Mouse (Mus musculus) heart, adult 8-10 months (tissue): Measurements from ENCODE around the gene Ybey. TPM values are rescaled to one million over a fixed set of nuclear protein-coding genes. Genes with fewer than 3 reads are reported as not detected.
A peak's percentile ranks its signal among the peaks of the same experiment; 100 is the strongest.

Experiments used
- DNase-seq: peaks from one replicate; pipeline ENCODE4 v3.0.0; 2022; ENCODE audit warnings: low spot score
- total RNA-seq, 4 experiments: library from RNA; stranded (reverse); gene quantifications; 2 replicates each; pipeline ENCODE4 v1.2.4; 2022

Gene Ybey
- 1 to 10 TPM; 2.9 to 4.0 (median 3.7) TPM for total RNA-seq

DNA sequence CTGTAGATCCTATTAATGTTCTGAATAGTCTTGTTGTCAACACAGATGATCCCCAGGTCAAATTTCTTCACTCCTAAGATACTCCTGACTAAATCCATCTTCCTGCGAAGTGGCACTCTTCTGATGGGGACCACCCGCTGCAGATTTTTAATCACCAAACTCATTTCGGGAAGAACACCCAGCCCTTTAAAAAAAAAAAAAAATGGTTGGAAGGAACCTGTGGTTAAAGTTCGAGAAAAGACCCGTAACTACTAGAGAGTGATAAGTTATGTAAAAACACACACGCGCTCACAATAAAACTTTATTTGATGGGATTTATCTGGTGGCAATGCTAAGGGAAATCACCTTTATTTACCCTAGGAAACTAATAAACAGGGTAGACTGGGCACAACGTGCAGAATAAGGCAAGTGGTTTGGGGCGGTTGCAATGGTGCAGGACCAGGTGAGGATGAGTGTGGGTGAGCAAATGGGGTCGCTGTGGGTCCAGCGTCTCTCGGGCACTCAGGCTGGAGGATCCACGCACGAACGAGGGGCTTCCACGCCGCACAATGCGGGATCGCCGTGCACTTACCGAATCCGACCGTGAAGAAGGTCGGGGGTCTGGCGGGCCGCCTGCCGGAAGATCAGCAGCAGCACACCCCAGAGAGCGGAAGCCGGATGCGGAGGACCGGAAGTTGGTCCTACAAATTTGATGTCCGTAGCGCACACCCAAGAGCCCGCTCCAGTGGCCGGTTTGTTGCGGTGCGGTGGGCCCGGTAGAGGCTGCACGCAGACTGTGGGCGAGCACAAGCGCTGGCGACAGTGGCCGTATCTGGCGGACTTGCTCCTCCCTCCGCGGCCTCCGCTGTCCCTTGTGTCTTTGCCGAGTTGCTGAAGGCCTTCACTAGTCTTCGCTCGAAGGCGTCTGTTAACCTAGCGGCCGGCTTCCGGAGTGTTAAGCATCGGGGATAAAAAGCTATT, at the start of gene Ybey, which contains the start of gene Mcm3ap:
Gene Ybey, minus strand, starts transcription at position 912 of the 960 bp plus-strand sequence.
Gene Mcm3ap, plus strand, starts transcription at position 725 of the 960 bp plus-strand sequence.
- peak; percentile 87 for DNase-seq

DNA sequence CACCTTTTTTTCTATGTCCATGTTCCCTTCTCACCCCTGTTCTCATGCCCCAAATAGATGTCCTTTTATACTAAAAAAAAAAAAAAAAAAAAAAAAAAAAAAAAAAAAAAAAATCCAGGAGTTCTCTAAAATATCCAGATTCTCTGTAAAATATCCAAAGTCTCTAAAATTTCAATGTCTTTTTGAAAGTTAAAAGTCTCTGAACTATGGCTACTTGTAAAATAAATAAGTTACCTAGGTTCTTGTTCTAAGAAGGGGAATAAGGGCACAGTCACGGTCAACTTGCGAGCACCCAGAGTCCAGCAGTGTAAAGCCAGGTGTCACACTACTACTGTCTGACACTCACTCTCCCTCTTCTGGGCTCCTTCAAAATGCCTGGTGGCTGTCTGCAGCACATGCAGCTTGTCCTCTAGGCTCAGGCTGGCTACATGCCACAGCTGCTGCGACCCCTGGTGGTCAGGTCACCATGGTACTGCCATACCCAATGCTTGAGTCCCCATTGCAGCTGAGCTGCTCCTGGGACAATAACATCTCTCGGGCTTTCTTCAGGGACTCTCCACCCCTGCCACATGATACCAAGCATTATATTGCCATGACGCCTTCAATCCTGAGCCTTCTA, 44.2 kb upstream of the Ybey start:
- peak; percentile 52 for DNase-seq

DNA sequence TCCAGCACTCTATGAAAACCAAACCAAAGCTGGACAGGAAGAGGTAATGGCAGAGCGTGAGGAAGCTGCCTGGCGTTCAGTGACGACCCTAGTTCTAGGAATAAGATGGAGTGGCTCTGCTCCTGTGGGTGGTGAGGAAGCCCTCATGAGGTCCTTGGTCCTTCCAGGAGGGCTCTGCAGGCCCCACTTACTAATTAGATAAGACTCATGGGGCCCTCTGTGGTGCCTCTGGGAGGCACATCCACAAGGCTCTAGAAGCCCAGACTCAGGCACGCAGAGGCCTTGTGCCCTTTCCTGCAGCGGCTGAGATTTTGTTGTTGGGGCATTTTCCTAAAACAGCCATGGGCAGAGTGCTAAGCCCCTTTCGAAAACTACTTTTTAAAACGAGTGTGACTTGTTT, 37.0 kb upstream of the Ybey start:
- DNase-seq: no peak

DNA sequence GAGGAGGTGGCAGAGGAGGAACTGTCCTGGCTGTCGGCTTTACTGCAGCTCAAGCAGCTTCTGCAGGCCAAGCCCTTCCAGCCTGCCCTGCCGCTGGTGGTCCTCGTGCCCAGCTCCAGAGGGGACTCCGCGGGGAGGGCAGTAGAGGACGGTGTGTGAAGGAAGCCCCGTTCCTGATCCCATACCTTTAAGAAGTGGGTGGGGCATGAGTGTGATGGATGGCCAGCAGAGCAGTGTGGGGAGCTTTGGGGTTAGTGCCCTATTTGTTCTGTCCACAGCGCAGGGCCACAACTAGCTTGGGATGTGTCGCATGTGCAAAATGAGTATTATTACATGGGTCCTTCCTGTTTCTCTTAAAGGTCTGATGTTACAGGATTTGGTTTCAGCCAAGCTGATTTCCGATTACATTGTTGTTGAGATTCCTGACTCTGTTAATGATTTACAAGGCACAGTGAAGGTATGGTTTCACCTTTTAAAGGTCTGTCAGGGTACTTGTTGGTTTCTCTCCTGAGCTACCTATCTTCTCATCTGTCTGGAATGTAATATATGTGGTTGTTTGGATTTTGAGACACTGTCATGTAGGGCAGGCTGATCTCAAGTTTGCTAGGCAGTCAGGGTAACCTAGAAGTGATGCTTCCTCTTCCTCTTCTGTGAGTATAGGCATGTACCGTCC, 35.5 kb upstream of the Ybey start:
- DNase-seq: no peak

DNA sequence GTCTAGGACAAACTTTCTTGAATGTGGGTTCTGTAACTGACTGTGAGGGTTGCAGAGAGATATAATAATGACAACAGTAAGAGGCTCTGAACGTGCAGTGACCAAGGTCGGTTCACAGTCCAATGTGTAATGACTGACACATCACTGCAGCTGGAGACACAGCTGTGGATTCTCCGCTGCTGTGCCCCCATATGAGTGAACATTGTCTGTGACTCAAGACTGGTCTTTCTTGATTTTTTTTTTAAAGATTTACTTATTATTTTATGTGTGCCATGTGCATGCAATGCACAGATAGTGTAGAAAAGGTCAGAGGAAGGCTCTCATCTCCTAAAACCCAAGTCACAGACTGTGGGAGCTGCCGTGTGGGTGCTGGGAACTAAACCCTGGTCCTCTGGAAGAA, 28.6 kb upstream of the Ybey start:
- no peak for DNase-seq

DNA sequence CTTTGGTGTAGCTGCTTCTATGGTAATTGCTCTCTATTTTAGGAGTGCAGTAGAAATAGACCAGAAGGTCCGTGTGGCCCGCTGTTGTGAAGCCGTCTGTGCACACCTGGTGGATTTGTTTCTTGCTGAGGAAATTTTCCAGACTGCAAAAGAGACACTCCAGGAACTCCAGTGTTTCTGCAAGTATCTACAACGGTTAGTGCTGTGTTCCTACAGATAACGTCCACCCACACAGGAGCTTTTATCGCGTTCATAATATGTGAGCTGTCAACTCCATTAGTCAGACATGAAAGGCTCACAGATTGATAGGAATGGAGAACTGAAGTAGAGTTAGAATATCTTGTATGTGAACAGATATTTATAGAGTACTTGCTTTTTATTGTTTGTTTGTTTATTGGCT, 27.5 kb upstream of the Ybey start:
- no peak for DNase-seq

DNA sequence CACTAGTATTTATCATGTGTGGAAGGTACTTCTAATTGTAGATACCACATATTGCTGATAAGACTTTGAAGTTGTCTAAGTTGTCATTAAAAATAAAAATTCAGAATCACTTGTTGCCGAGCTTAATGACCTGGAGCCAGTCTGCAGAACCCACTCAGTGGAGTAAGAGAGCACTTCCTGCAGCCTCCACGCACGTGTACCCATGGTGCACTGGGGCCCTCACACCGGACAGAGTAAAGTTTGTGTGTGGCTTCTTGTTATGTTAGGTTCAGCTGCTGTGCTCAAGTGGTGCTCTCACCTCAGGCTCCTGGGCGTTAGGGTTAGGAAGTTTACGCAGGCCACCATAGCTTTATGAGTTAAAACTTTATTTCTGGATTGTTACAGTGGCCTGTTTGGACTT, 26.6 kb upstream of the Ybey start:
- no peak for DNase-seq

DNA sequence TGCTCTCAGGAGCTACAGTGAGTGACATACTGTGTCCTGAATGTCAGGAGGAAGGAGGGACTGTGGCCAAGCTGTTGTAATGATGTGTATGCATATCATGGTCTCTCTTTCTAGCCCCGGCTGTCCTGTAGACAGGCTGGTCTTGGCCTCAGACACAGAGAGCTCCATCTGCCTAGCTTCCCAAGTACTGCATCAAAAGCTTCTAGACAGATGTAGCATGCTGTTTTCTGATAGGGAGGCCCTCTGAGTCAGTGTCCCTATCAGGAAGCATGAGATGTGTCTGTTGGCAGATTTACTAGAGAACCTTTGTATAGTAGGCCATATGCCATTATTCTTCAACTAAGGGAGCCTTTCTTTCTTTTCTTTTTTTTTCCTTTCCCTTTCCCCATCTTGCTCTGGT, 24.6 kb upstream of the Ybey start:
- DNase-seq: no peak

DNA sequence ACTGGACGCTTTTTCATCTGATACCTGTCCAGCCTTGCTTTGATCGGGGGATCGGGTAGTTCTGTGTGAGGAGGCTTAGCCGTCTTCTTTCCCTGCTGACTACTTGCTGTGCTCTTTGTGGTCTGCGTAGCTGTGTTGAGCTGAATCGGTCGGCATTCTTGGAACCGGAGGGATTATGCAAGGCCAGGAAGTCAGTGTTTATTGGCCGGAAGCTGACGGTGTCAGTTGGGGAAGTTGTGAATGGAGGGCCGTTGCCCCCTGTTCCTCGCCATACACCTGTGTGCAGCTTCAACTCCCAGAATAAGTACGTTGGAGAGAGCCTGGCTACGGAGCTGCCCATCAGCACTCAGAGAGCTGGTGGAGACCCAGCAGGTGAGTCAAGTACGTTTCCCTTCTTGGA, 20.3 kb upstream of the Ybey start:
- DNase-seq: no peak

DNA sequence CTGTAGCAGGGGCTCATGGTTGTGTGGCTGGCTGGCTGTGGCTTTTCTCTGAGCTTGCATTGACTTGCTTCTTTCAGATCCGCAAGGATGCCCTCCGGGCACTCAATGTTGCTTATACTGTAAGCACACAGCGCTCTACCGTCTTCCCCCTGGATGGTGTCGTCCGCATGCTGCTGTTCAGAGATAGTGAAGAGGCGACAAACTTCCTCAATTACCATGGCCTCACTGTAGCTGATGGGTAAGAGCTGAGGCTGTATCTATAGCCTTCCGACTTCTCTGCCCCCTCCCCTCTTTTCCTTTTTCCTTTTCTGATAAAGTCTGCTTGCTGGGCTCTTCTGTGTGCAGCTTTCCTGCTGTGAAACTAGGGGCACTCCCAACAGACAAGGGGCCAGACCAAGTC, 19.4 kb upstream of the Ybey start:
- no peak for DNase-seq

DNA sequence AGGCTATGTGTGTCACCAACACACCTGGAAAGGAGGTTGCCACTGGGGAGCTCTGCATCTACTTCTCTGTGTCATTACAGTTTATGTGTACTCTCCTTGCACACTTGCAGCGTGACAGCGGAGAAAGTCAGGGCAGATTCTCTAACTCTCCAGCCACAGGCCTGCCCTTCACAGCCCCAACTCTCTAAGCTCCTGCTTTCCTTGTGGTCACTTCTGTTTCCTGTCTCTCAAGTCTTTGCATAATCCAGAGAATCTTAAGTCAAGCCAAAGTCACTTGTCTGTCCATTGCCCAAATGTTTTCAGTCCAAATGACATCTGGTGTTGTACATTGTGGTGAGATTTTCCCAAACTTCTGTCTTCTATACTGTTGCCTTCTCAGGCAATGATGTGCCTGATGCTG, 17.4 kb upstream of the Ybey start:
- DNase-seq: no peak

DNA sequence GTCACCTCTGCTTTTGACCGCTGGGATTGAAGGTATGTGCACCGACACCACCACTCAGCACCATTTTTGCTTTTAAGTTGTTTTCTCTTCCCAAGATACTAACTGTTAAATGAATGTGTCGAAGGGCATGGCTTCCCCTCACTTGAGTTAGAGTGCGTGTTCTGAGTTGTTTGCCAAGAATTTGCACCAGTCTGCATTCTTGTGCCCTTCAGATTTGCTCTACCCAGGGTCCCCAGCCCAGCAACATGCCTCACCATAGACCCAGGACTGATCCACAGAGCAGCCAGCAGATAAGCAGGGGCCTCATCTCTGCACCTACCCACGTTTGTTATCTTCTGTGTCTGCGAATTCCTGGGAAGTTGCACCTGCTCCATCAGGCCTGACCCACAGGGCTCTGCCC, 12.6 kb upstream of the Ybey start:
- DNase-seq: no peak

DNA sequence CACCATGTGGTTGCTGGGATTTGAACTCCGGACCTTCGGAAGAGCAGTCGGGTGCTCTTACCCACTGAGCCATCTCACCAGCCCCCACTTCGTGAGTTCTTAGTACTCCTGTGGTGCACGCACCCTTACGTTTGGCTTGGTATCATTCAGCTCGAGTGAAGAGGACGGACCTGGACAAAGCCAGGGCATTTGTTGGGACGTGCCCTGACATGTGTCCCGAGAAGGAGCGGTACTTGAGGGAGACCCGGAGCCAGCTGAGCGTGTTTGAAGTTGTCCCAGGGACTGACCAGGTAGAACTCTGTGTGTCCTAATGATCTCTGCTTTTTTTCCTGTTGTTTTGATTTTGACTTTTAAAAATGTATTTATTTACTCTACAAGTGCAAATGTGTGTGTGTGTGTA, 11.9 kb upstream of the Ybey start:
- DNase-seq: no peak

DNA sequence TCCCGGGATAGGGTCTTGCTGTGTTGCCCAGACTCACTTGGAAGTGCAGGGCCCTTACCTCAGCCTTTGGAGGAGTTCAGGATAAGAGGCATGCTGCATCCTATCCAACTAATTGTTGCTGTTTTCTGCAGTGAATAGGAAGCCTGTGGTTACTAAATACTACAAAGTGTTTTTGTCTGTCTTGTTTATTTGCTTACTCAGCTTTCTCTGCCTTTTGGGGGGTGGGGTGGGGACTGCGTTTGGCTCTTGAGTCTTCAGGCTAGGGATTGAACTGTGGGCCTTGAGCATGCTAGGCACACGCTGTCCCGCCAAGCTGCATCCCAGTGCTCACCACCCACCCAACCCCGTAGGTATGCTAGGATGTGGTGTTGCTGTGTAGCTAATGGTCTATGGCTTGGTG, 4.8 kb upstream of the Ybey start:
- no peak for DNase-seq

DNA sequence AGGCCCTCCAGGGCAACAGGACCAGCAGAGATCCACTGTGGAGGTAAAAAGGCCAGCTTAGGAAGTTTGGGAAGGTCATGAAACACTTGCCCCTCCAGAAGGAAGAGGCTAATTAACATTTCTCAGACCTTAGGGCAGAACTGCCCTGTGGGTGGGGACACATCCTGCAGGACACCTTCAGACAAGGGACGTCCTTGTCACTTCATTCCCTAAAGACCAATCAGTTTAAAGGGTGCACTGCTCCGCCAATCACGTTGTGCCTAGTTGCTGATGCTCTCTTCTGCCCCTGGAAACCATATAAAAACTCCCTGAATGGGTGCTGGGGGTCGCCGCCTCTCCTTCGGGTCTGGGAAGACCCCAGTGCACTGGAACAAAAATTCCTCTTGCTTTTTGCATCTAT, 6.2 kb downstream of the Ybey start:
- DNase-seq: no peak

DNA sequence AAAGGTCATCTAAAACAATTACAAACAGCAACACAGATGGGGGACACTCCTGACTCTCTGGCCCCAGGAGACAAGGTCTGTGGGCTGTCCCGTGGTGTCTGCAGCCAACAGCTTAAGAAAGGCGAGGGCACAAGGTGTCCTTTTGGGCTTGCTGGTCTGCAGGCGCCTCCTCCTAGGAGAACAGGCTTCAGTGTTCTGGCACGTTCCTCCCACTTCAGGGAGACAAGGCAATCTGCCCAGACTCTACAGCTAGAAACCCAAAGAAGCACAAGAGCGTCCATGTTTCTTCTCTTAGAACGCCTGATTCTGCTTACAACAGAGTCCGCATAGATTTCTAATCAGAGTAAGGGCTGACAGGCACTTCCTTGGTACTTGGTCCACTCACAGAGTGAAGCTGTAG, 6.6 kb downstream of the Ybey start:
- no peak for DNase-seq

DNA sequence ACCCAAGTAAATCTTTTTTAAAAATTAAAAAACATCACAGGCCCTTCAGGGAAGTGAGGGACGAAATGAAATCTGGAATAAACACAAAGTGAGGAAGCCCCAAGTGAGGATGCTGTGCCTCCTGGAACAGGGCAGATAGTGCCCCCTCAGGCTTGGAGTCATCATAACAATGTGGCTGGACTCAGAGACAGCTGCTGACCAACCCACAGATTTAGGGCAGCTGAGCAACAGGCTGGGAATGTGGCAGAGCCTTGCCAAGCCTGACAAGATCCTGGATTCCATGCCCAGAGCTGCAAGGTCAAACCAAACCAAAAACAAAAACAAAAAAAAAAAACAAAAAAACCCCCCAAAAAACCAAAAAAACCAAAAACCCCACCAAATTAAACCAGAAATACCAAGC, 7.7 kb downstream of the Ybey start:
- no peak for DNase-seq

DNA sequence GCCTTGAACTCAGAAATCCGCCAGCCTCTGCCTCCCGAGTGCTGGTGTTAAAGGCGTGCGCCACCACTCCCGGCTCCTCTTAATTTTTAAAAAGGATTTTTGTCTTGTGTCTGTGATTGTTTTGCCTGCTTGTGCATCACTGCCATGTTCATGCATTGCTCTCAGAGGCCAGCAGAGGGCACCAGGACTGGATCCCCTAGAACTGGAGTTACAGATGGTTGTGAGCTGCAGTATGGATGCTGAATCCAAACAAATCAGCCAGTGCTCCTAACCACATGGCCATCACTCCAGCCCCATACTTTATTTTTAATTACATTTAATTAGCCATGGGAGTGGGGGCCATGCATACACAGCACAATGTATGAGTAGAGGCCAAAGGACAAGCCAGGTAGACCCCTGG, 13.6 kb downstream of the Ybey start:
- no peak for DNase-seq

DNA sequence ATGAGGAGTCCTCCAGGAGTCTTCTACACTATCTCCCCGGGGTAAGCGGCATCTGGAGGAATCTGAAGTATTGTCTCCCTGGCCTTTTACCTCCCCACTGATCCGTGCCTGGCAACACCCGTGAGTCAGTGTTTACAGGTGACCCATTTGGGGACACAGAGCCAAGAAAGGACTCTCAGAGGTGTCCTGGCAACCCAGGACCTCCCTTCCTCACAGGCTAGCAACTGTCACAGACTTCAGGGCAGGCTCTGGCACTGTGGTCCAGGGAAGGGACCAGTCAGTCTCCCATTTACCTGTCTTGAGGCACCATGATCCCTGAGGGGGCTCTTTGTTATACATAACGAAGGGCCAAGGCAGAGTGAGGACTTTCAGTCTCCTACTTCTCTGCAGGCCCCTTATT, 20.1 kb downstream of the Ybey start, which contains the start of gene 2610028H24Rik:
Gene 2610028H24Rik, plus strand, starts transcription at position 231 of the 400 bp plus-strand sequence.
- DNase-seq: no peak

DNA sequence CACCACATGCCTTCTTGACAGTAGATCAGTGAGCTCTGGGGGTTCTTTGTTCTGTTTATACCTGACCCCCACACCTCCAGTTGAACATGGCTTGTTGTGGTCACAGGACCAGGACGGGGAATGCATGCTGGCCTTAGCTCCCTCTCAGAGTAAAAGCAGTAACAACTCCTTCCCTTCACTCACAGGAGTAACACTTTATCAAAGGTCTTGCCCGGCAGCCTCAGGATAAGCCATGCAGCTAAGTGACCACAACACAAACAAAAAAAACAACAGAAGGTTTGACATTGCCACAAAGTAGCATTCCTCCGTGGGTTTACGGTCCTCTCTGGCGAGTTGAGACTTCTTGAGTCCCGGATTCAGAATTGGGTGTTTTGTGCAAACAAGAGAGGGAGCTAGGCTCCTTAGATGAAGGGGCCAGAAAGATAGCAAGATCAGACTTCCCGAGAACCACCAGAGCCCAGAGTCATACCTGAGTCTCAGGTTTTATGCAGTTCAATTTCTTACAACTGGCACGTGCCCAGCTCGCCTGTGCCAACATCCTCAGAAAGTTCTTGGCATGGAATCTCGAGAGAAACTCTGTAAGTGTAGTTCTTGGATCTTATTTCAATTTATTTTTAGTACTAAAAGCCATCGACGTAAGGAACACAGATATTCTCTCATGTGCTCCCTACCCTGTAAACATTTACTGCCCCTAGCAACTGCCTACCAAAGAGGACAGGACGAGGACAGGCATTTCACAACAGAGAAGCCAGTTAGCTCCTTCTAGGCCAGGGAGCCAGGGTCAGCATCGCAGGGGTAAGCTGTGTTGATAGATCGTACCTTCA, 21.3 kb downstream of the Ybey start:
- peak; percentile 45 for DNase-seq

DNA sequence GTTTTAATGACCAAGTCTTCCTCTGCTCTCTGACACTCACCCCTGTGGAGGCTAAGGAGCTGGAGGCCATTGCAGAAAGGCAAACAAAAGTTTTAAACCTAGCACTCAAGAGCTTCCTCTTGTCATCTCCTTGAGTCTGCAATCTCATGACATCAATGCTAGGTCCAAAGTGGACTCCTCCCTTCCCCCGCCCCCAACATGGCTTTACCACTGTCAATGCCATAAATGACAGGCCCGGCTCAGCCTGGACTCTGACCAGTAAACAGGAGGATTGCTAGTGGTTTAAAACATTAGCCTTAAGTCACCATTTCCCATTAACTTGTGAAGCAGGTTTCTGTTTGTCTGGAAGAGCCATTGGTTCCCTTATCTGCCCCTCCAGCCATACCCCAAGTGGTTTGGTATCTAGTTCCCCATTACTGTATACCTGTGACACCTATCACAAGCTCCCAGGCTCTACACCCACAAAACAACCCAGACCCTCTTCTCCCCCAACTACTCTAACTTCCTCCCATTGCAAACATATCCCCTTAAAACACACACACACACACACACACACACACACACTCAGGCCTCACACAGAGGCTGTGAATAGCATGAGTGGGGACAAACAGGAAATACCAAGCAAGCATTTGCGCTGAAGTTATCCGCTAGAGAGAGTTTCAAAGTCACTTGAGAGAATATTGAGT, 22.8 kb downstream of the Ybey start:
- peak; percentile 18 for DNase-seq
